In the genomic region with DNA sequence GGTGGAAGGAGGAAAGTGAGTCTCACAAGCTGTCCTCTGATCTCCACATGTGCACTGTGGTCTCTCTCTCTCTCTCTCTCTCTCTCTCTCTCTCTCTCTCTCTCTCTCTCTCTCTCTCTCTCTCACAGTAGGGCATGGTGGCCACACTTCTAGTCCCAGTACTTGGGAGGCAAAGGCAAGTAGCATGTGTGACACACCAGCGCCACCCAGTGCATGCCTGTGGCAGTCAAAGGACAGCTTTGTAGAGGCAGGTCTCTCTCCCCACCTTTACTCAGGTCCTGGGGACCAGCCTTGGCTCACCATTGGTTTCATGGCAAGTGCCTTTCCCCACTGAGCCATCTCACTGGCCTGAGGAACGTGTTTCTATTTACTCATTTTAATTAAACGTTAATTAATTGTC, we compare ENCODE assay signal across 8 mouse cellular contexts. TPM values are rescaled to one million over a fixed set of nuclear protein-coding genes. Genes with fewer than 3 reads are reported as not detected.
DNase-seq lines count a peak whose midpoint lies in the region; ATAC-seq and TF ChIP-seq lines count a peak whose summit lies in the region.

No protein-coding gene starts in this region.

- ATAC-seq in kidney, postnatal 0 days (replicated peaks; ENCODE audit: low FRiP score, low read depth): no peak
- no peak for ATAC-seq in kidney, embryonic 14.5 days (ENCODE audit: low FRiP score, low TSS enrichment)
- ATAC-seq in liver, postnatal 0 days: peak; percentile 47; the same call in 1 of the 2 replicates
- no peak for ATAC-seq in forebrain, embryonic 15.5 days (replicated peaks)

- no peaks in the 10 kb centered on the region for H3K4me1 ChIP-seq in kidney, postnatal 0 days (replicated peaks; ENCODE audit: insufficient read depth, low read length)
- peaks cover 4% of the 10 kb centered on the region; the same call in 1 of the 2 replicates for H3K4me1 ChIP-seq in kidney, embryonic 14.5 days (ENCODE audit: control insufficient read depth, insufficient read depth, low read length)
- H3K4me1 ChIP-seq in liver, postnatal 0 days (ENCODE audit: insufficient read depth): no peaks in the 10 kb centered on the region
- no peaks in the 10 kb centered on the region for H3K4me1 ChIP-seq in forebrain, embryonic 15.5 days

- H3K36me3 ChIP-seq in kidney, postnatal 0 days (ENCODE audit: insufficient read depth, low read length): no peaks in the 10 kb centered on the region
- no peaks in the 10 kb centered on the region for H3K36me3 ChIP-seq in kidney, embryonic 14.5 days (ENCODE audit: control insufficient read depth, insufficient read depth, low read length)
- no peaks in the 10 kb centered on the region for H3K36me3 ChIP-seq in liver, postnatal 0 days (replicated peaks; ENCODE audit: insufficient read depth, low read length)
- no peaks in the 10 kb centered on the region for H3K36me3 ChIP-seq in forebrain, embryonic 15.5 days

- H3K27ac ChIP-seq in kidney, postnatal 0 days: no peak overlapping the region
- H3K27ac ChIP-seq in kidney, embryonic 14.5 days (ENCODE audit: low read depth, low read length): no peak overlapping the region
- no peak overlapping the region for H3K27ac ChIP-seq in liver, postnatal 0 days (ENCODE audit: low read depth)
- H3K27ac ChIP-seq in forebrain, embryonic 15.5 days (replicated peaks): no peak overlapping the region

- TF ChIP-seq CTCF in kidney, postnatal 0 days (IDR thresholded peaks at IDR 0.05; ENCODE audit: low read depth): peak; percentile 63
- TF ChIP-seq CTCF in liver, postnatal 0 days (IDR thresholded peaks at IDR 0.05; ENCODE audit: low read depth): peak; percentile 80

- WGBS in kidney, postnatal 0 days: 19% methylated on average over 3 of the region's 3 CpGs
- 16% methylated on average over 3 of the region's 3 CpGs for WGBS in kidney, embryonic 14.5 days
- WGBS in liver, postnatal 0 days (ENCODE audit: insufficient replicate concordance): 11% methylated on average over 3 of the region's 3 CpGs
- 14% methylated on average over 3 of the region's 3 CpGs for WGBS in forebrain, embryonic 15.5 days

- TF ChIP-seq EP300 in liver, postnatal 0 days (IDR thresholded peaks at IDR 0.05; ENCODE audit: low read depth): no peak

- H3K27me3 ChIP-seq in kidney, postnatal 0 days (ENCODE audit: insufficient read depth, low read length): no peaks in the 10 kb centered on the region
- no peaks in the 10 kb centered on the region for H3K27me3 ChIP-seq in kidney, embryonic 14.5 days (ENCODE audit: control insufficient read depth, insufficient read depth, low read length)
- 0 out of 2 replicates have a peak, but pooled peaks cover 5% of the 10 kb centered on the region for H3K27me3 ChIP-seq in liver, postnatal 0 days (ENCODE audit: insufficient read depth, low read length)
- no peaks in the 10 kb centered on the region for H3K27me3 ChIP-seq in forebrain, embryonic 15.5 days

- no peak overlapping the region for H3K4me2 ChIP-seq in kidney, postnatal 0 days (ENCODE audit: low read length)
- no peak overlapping the region for H3K4me2 ChIP-seq in kidney, embryonic 14.5 days (replicated peaks; ENCODE audit: low read depth, low read length)
- H3K4me2 ChIP-seq in liver, postnatal 0 days (ENCODE audit: low read depth, low read length): no peak overlapping the region
- no peak overlapping the region for H3K4me2 ChIP-seq in forebrain, embryonic 15.5 days (replicated peaks)

- H3K4me3 ChIP-seq in kidney, postnatal 0 days (replicated peaks; ENCODE audit: low read depth, low read length): no peak overlapping the region
- no peak overlapping the region for H3K4me3 ChIP-seq in kidney, embryonic 14.5 days (ENCODE audit: low read length)
- no peak overlapping the region for H3K4me3 ChIP-seq in liver, postnatal 0 days (ENCODE audit: low read depth, low read length)
- no peak overlapping the region for H3K4me3 ChIP-seq in forebrain, embryonic 15.5 days

- DNase-seq in kidney, postnatal 0 days (ENCODE audit: low spot score): peak; percentile 33
- DNase-seq in MEL-GATA-1-ER (ENCODE audit: extremely low read depth, low read depth): peak; percentile 48
- peak; percentile 63 for DNase-seq in c-Kit-positive CD71-positive TER-119-negative erythroid progenitor cells, embryonic 14.5 days (ENCODE audit: low read depth)
- peak; percentile 29 to 45 for DNase-seq in gastrocnemius, postnatal 36 days
- peak; percentile 71 for DNase-seq in liver, postnatal 0 days
- peak; percentile 22 to 50 for DNase-seq in spleen, postnatal 14 days (ENCODE audit: low spot score in 2 of 2)

- H3K9me3 ChIP-seq in kidney, postnatal 0 days (replicated peaks; ENCODE audit: low read length): no peaks in the 10 kb centered on the region
- no peaks in the 10 kb centered on the region for H3K9me3 ChIP-seq in kidney, embryonic 14.5 days (ENCODE audit: control insufficient read depth, low read length)
- no peaks in the 10 kb centered on the region for H3K9me3 ChIP-seq in liver, postnatal 0 days (ENCODE audit: low read length)
- H3K9me3 ChIP-seq in forebrain, embryonic 15.5 days: no peaks in the 10 kb centered on the region

- intact Hi-C loops in gastrocnemius, postnatal 36 days (cut with DNase I): loop anchor here (5.0 to 10.0 kb wide), 2 partner anchors 67 to 150 kb away; no protein-coding TSS in a partner anchor

- H3K9ac ChIP-seq in kidney, postnatal 0 days (ENCODE audit: low read depth, low read length): no peak overlapping the region
- H3K9ac ChIP-seq in kidney, embryonic 14.5 days (ENCODE audit: low read depth, low read length): no peak overlapping the region
- no peak overlapping the region for H3K9ac ChIP-seq in liver, postnatal 0 days (replicated peaks)
- H3K9ac ChIP-seq in forebrain, embryonic 15.5 days (replicated peaks): no peak overlapping the region

RNA-seq across cellular contexts. Expression of gene Padi6, which starts 2.2 kb away (rescaled TPM):
- polyA plus RNA-seq in kidney, postnatal 0 days (2015; fragmentation: Nextera tagmentation; extraction: Ambion mirVana): 0.07 TPM in 1 of 2 replicates, not detected in the other
- not detected in 2 replicates for polyA plus RNA-seq in kidney, embryonic 14.5 days (2014; fragmentation: Nextera tagmentation; extraction: Ambion mirVana)
- total RNA-seq in gastrocnemius, postnatal 36 days (2021): not detected
- not detected in 2 replicates for polyA plus RNA-seq in liver, postnatal 0 days (2015; fragmentation: Nextera tagmentation; extraction: Ambion mirVana)
- 0.06 and 0.10 TPM in 2 replicates for polyA plus RNA-seq in forebrain, embryonic 15.5 days (2015; fragmentation: Nextera tagmentation; extraction: Ambion mirVana)

RNA-seq across cellular contexts. Expression of gene Padi4, which starts 29.4 kb away (rescaled TPM):
- polyA plus RNA-seq in kidney, postnatal 0 days (2015; fragmentation: Nextera tagmentation; extraction: Ambion mirVana): 0.74 and 1.1 TPM in 2 replicates
- 1.1 and 1.3 TPM in 2 replicates for polyA plus RNA-seq in kidney, embryonic 14.5 days (2014; fragmentation: Nextera tagmentation; extraction: Ambion mirVana)
- under 1 TPM in 1 of 2 experiments, not detected in 1; 0.15 TPM for total RNA-seq in gastrocnemius, postnatal 36 days (2021)
- polyA plus RNA-seq in liver, postnatal 0 days (2015; fragmentation: Nextera tagmentation; extraction: Ambion mirVana): 3.6 and 4.5 TPM in 2 replicates
- 0.06 TPM in 1 of 2 replicates, not detected in the other for polyA plus RNA-seq in forebrain, embryonic 15.5 days (2015; fragmentation: Nextera tagmentation; extraction: Ambion mirVana)

RNA-seq across cellular contexts. Expression of gene Rcc2, which starts 44.3 kb away (rescaled TPM):
- 25.6 and 35.6 TPM in 2 replicates for polyA plus RNA-seq in kidney, postnatal 0 days (2015; fragmentation: Nextera tagmentation; extraction: Ambion mirVana)
- polyA plus RNA-seq in kidney, embryonic 14.5 days (2014; fragmentation: Nextera tagmentation; extraction: Ambion mirVana): 35.3 and 45.2 TPM in 2 replicates
- total RNA-seq in gastrocnemius, postnatal 36 days (2021): 1 to 10 TPM; 8.1 to 9.5 TPM
- polyA plus RNA-seq in liver, postnatal 0 days (2015; fragmentation: Nextera tagmentation; extraction: Ambion mirVana): 15.1 TPM in 2 replicates
- polyA plus RNA-seq in forebrain, embryonic 15.5 days (2015; fragmentation: Nextera tagmentation; extraction: Ambion mirVana): 36.1 and 51.2 TPM in 2 replicates
